Mouse (Mus musculus) liver, embryonic 14.5 days (tissue): Measurements from ENCODE around the gene Gm9972. TPM values are rescaled to one million over a fixed set of nuclear protein-coding genes. Genes with fewer than 3 reads are reported as not detected.

Experiments
- ATAC-seq: fragments of 200-750 bp; cut with Nextera tagmentation; 2 replicates; pipeline ENCODE4 v1.8.0; 2017; ENCODE audit warnings: moderate number of reproducible peaks, mild to moderate bottlenecking, moderate library complexity; ENCODE audit not compliant: insufficient read depth
- DNase-seq, 3 experiments: peaks; one replicate each; pipeline ENCODE4 v3.0.0-alpha.2; 2012 to 2013; ENCODE audit warnings: low read depth in 3 of 3, low spot score in 3 of 3
- H3K27ac ChIP-seq: fragments of 300-500 bp; sonication (generic); 2 replicates; pipeline ENCODE4 v1.5.1; 2014; ENCODE audit warnings: moderate library complexity, mild to moderate bottlenecking, control low read depth, inconsistent platforms
- H3K27me3 ChIP-seq: fragments of 300-500 bp; sonication (generic); 2 replicates; pipeline ENCODE4 v1.6.1; 2014; ENCODE audit warnings: mild to moderate bottlenecking, low read length, moderate library complexity; ENCODE audit not compliant: control insufficient read depth, insufficient read depth
- H3K36me3 ChIP-seq: fragments of 300-500 bp; sonication (generic); replicated peaks from 2 replicates; pipeline ENCODE4 v1.6.1; 2014; ENCODE audit warnings: low read depth; ENCODE audit not compliant: control insufficient read depth, insufficient read depth
- H3K4me1 ChIP-seq, 2 experiments: fragments of 200-500 bp in 1 of 2; fragments of 300-500 bp in 1 of 2; sonication (generic) in 1 of 2; replicated peaks; 2 replicates each; pipeline ENCODE4 v1.6.1; 2012 to 2014; ENCODE audit warnings: antibody characterized with exemption in 1 of 2, inconsistent platforms in 1 of 2, low read length in 1 of 2; ENCODE audit not compliant: control insufficient read depth in 2 of 2, insufficient read depth in 2 of 2
- H3K4me2 ChIP-seq: fragments of 300-500 bp; sonication (generic); 2 replicates; pipeline ENCODE4 v1.6.1; 2014; ENCODE audit warnings: low read depth, mild to moderate bottlenecking, control low read depth, moderate library complexity
- H3K4me3 ChIP-seq, 2 experiments: fragments of 200-500 bp in 1 of 2; fragments of 300-500 bp in 1 of 2; sonication (generic) in 1 of 2; 2 replicates each; pipeline ENCODE4 v1.5.1; 2012 to 2014; ENCODE audit warnings: low read depth in 2 of 2, low read length in 2 of 2, mild to moderate bottlenecking in 2 of 2, control low read depth in 1 of 2, inconsistent platforms in 1 of 2, moderate library complexity in 1 of 2; ENCODE audit not compliant: insufficient read depth in 1 of 2
- H3K9ac ChIP-seq: fragments of 300-500 bp; sonication (generic); replicated peaks from 2 replicates; pipeline ENCODE4 v1.6.1; 2014; ENCODE audit warnings: mild to moderate bottlenecking, control low read depth, moderate library complexity
- H3K9me3 ChIP-seq: fragments of 300-500 bp; sonication (generic); 2 replicates; pipeline ENCODE4 v1.6.1; 2016; ENCODE audit warnings: low read length, mixed read lengths; ENCODE audit not compliant: control insufficient read depth
- CTCF ChIP-seq: IDR thresholded peaks from 2 replicates; pipeline ENCODE4 v1.5.1; 2016; ENCODE audit warnings: antibody characterized with exemption, low read depth, control low read depth
- EP300 ChIP-seq: IDR thresholded peaks from 2 replicates; pipeline ENCODE4 v1.6.1; 2016; ENCODE audit warnings: antibody characterized with exemption, low read depth
- WGBS: fragments of 180-500 bp; shearing (Covaris S2); extraction: QIAGEN DNeasy Blood & Tissue Kit; methylation state at CpG from one replicate; pipeline ENCODE4 v1.1.7; 2014; ENCODE audit not compliant: insufficient replicate concordance; 5-methylcytosine and 5-hydroxymethylcytosine counted together
- polyA plus RNA-seq, 2 experiments: library from polyadenylated mRNA; depleted of rRNA in 1 of 2; stranded (reverse) in 1 of 2; unstranded in 1 of 2; fragments of >200 nt; fragmentation: Nextera tagmentation in 1 of 2; extraction: Ambion mirVana in 1 of 2; gene quantifications; 2 replicates each; pipeline versions ENCODE4 v1.2.1 to v1.2.3; 2012 to 2014

The Gm9972 gene
- polyA plus RNA-seq (2012; rRNA removed): not detected in 2 replicates
- not detected in 2 replicates for polyA plus RNA-seq (2014; fragmentation: Nextera tagmentation; extraction: Ambion mirVana)

- no peaks in the 10 kb centered on the region for H3K27me3 ChIP-seq
- DNase-seq (no peak), ATAC-seq (no peak)
- H3K36me3 ChIP-seq: no peaks in the 10 kb centered on the region
- no peak within 1 kb of the TSS for H3K4me3 ChIP-seq
- H3K9ac ChIP-seq: no peak within 1 kb of the TSS
- H3K9me3 ChIP-seq: no peaks in the 10 kb centered on the region
- TF ChIP-seq CTCF: no peak
- TF ChIP-seq EP300: no peak
- H3K4me2 ChIP-seq: no peak within 1 kb of the TSS
- no peaks in the 10 kb centered on the region for H3K4me1 ChIP-seq
- H3K27ac ChIP-seq: no peak within 1 kb of the TSS
Observed at GRCm38 (mm10) chr11:43035446-43035845, at the start of gene Gm9972. Gene Gm9972 (plus strand): TSS chr11:43035746.

- 22% methylated on average over 3 of the region's 3 CpGs for WGBS
- DNase-seq: no peak
- no peak for TF ChIP-seq EP300
- no peak for TF ChIP-seq CTCF
Observed at GRCm38 (mm10) chr11:42999188-42999587, 36.4 kb upstream of the Gm9972 start.

GRCm38 (mm10) chr11:43011941-43012340 lies 23.6 kb upstream of the Gm9972 start:
- no peak overlapping the region for H3K27ac ChIP-seq
- TF ChIP-seq CTCF (no peak), EP300 (no peak)
- H3K4me1 ChIP-seq: no peaks in the 10 kb centered on the region
- H3K4me3 ChIP-seq: no peak overlapping the region
- H3K36me3 ChIP-seq: no peaks in the 10 kb centered on the region
- WGBS: 42% methylated on average over 2 of the region's 2 CpGs
- no peak for ATAC-seq
- no peaks in the 10 kb centered on the region for H3K27me3 ChIP-seq
- no peak for DNase-seq
- H3K9ac ChIP-seq: no peak overlapping the region
- H3K4me2 ChIP-seq: no peak overlapping the region
- no peaks in the 10 kb centered on the region for H3K9me3 ChIP-seq

More at GRCm38 (mm10) chr11:42999188-42999587, 36.4 kb upstream of the Gm9972 start:
- no peaks in the 10 kb centered on the region for H3K36me3 ChIP-seq
- no peak for ATAC-seq
- H3K9ac ChIP-seq: no peak overlapping the region
- no peak overlapping the region for H3K4me3 ChIP-seq
- H3K27me3 ChIP-seq: no peaks in the 10 kb centered on the region
- no peak overlapping the region for H3K4me2 ChIP-seq
- H3K4me1 ChIP-seq: no peaks in the 10 kb centered on the region
- H3K9me3 ChIP-seq: no peaks in the 10 kb centered on the region
- no peak overlapping the region for H3K27ac ChIP-seq

GRCm38 (mm10) chr11:43012980-43013379 lies 22.6 kb upstream of the Gm9972 start:
- Histone ChIP-seq H3K27ac (no peak overlapping the region), H3K36me3 (no peaks in the 10 kb centered on the region), H3K27me3 (no peaks in the 10 kb centered on the region), H3K9ac (no peak overlapping the region), H3K4me2 (no peak overlapping the region), H3K9me3 (no peaks in the 10 kb centered on the region), H3K4me3 (no peak overlapping the region), H3K4me1 (no peaks in the 10 kb centered on the region)
- TF ChIP-seq EP300 (no peak), CTCF (no peak)
- ATAC-seq (no peak), DNase-seq (no peak)
- 52% methylated on average over 4 of the region's 4 CpGs for WGBS

- no peak overlapping the region for H3K9ac ChIP-seq
- no peak overlapping the region for H3K27ac ChIP-seq
- no peak for ATAC-seq
- H3K36me3 ChIP-seq: no peaks in the 10 kb centered on the region
- no peaks in the 10 kb centered on the region for H3K4me1 ChIP-seq
- no peaks in the 10 kb centered on the region for H3K27me3 ChIP-seq
- no peak for DNase-seq
- no peak overlapping the region for H3K4me2 ChIP-seq
- no peak overlapping the region for H3K4me3 ChIP-seq
- H3K9me3 ChIP-seq: no peaks in the 10 kb centered on the region
- TF ChIP-seq CTCF: no peak
- no peak for TF ChIP-seq EP300
Observed at GRCm38 (mm10) chr11:43023109-43023688, 12.3 kb upstream of the Gm9972 start.
